Mouse (Mus musculus) leukemia stem cell, adult 10-12 weeks (primary cell): Measurements from ENCODE around the gene Ihh. TPM values are rescaled to one million over a fixed set of nuclear protein-coding genes. Genes with fewer than 3 reads are reported as not detected.

Source experiments
- polyA plus RNA-seq: library from polyadenylated mRNA; stranded (reverse); fragments of >175 nt; gene quantifications from 2 replicates; pipeline ENCODE4 v1.2.3, GENCODE M21; 2012; ENCODE audit warnings: low replicate concordance

Gene Ihh
- 0.32 and 0.66 TPM in 2 replicates for polyA plus RNA-seq

DNA sequence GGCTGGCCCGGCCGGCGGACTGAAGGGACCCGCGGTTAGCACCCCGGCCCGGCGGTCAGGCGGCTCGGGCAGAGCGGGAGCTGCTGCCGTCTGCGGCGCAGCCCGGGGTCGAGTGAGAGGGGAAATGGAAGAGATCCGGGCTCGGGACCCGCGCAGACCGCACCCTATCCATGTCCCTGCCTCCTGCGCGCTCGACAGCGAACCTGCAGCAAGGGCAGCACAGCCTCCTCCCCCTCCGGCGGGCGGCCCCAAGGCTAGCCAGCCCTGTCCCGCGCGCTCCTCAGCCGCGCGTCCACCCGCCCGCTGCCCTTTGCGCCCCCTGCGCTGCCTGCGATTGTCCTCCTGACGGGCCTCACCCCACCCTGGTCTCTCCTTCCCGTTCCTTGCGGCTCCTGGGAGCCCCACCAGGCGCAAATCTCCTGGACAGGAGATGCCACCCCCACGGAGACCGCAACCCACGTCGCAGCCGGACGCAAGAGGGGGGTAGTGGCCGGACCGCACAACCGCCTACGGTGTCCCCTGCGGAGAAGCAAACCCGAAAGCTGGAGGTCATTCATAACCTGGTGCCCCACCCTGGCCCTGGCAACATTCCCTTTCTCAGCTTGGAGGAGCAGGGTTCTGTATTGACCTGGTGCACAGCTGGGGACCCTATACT is at the start of gene Ihh:
TSS of gene Ihh (minus strand) at position 117 of the 655 bp plus-strand sequence.

DNA sequence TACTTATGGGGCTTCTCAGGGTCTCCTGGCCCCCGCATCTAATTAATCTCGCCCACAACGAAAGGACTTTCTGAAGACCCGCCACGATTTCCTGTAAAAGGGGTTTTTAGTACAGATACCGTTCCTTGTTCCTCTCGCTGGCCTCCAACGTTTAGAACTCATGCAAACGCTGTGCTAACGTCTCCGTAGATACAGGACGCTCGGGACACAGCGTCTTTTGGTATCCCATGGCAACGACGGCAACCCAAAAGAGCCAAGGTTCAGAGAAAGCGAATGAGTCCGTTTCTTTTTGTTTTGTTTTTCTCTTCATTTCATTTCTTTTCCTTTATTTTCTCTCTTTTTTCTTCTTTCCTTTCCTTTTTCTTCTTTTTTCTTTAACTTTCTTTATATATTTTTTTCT is 16.1 kb downstream of the Ihh start, which contains the start of gene Cfap65:
TSS of gene Cfap65 (minus strand) at position 198 of the 400 bp plus-strand sequence.

Other genes with a start within 250 kb of the Ihh start
- gene Cyp27a1, start 238.1 kb downstream of the Ihh start, polyA plus RNA-seq: 1.7 and 1.8 TPM in 2 replicates
- not detected in 2 replicates for gene Prkag3, start 202.5 kb downstream of the Ihh start, polyA plus RNA-seq
- gene Wnt6, start 179.8 kb downstream of the Ihh start, polyA plus RNA-seq: 0.57 and 0.81 TPM in 2 replicates
- 1.2 and 5.2 TPM in 2 replicates for gene Wnt10a, start 160.2 kb downstream of the Ihh start, polyA plus RNA-seq
- gene Cdk5r2, start 96.7 kb downstream of the Ihh start, polyA plus RNA-seq: not detected in 2 replicates
- gene Fev, start 66.3 kb downstream of the Ihh start, polyA plus RNA-seq: not detected in 2 replicates
- not detected in 2 replicates for gene Cryba2, start 58.5 kb downstream of the Ihh start, polyA plus RNA-seq
- not detected in 2 replicates for gene Cfap65, start 16.1 kb downstream of the Ihh start, polyA plus RNA-seq
- gene Nhej1, start 173.5 kb upstream of the Ihh start, polyA plus RNA-seq: 0.34 and 0.91 TPM in 2 replicates
- 0.35 and 0.43 TPM in 2 replicates for gene Slc23a3, start 182.2 kb upstream of the Ihh start, polyA plus RNA-seq
- 55.2 and 79.2 TPM in 2 replicates for gene Cnppd1, start 191.0 kb upstream of the Ihh start, polyA plus RNA-seq
- gene Retreg2, start 191.1 kb upstream of the Ihh start, polyA plus RNA-seq: 148 and 169 TPM in 2 replicates
- 20.5 and 24.1 TPM in 2 replicates for gene Zfand2b, start 217.0 kb upstream of the Ihh start, polyA plus RNA-seq
- gene Abcb6, start 228.7 kb upstream of the Ihh start, polyA plus RNA-seq: 29.7 and 58.5 TPM in 2 replicates
- gene Ankzf1, start 240.5 kb upstream of the Ihh start, polyA plus RNA-seq: 3.7 and 10.1 TPM in 2 replicates
- gene Atg9a, start 240.5 kb upstream of the Ihh start, polyA plus RNA-seq: 80.9 and 89.6 TPM in 2 replicates